Mouse (Mus musculus): ENCODE measurements around the gene Rcan2.

Rcan2 gene

GRCm38 (mm10) chr17:44025935-44026334 lies 224.8 kb downstream of the Rcan2 start:
- no peak for DNase-seq

GRCm38 (mm10) chr17:44026378-44026777 lies 225.2 kb downstream of the Rcan2 start:
- peak in 1 of 2 experiments; percentile 26 for DNase-seq

GRCm38 (mm10) chr17:44026786-44027185 lies 225.6 kb downstream of the Rcan2 start:
- peak in 1 of 2 experiments; percentile 15 for DNase-seq

GRCm38 (mm10) chr17:44027311-44027710 lies 226.2 kb downstream of the Rcan2 start:
- DNase-seq: no peak

GRCm38 (mm10) chr17:44029616-44030015 lies 228.5 kb downstream of the Rcan2 start:
- no peak for DNase-seq

- no peak for DNase-seq
Measured at GRCm38 (mm10) chr17:44030776-44031587, 229.8 kb downstream of the Rcan2 start.

- no peak for DNase-seq
Measured at GRCm38 (mm10) chr17:44035005-44035404, 233.9 kb downstream of the Rcan2 start.

GRCm38 (mm10) chr17:44038656-44039055 lies 237.5 kb downstream of the Rcan2 start:
- DNase-seq: peak; percentile 29 to 63

- DNase-seq: no peak
Measured at GRCm38 (mm10) chr17:44040449-44040848, 239.3 kb downstream of the Rcan2 start.

- DNase-seq: no peak
Measured at GRCm38 (mm10) chr17:44042301-44042700, 241.2 kb downstream of the Rcan2 start.

GRCm38 (mm10) chr17:44042861-44043260 lies 241.7 kb downstream of the Rcan2 start:
- no peak for DNase-seq

- DNase-seq: no peak
Measured at GRCm38 (mm10) chr17:44053427-44053826, 252.3 kb downstream of the Rcan2 start.

GRCm38 (mm10) chr17:44057123-44057522 lies 256.0 kb downstream of the Rcan2 start:
- no peak for DNase-seq

- DNase-seq: no peak
Measured at GRCm38 (mm10) chr17:44058145-44058544, 257.0 kb downstream of the Rcan2 start.

GRCm38 (mm10) chr17:44060781-44061180 lies 259.6 kb downstream of the Rcan2 start:
- DNase-seq: no peak

GRCm38 (mm10) chr17:44061289-44061890 lies 260.2 kb downstream of the Rcan2 start:
- no peak for DNase-seq

- DNase-seq: no peak
Measured at GRCm38 (mm10) chr17:44068876-44069275, 267.7 kb downstream of the Rcan2 start.

GRCm38 (mm10) chr17:44071680-44072079 lies 270.5 kb downstream of the Rcan2 start:
- DNase-seq: no peak

- no peak for DNase-seq
Measured at GRCm38 (mm10) chr17:44075601-44076000, 274.4 kb downstream of the Rcan2 start.

- DNase-seq: peak; percentile 18 to 44
Measured at GRCm38 (mm10) chr17:44076051-44076680, 275.0 kb downstream of the Rcan2 start.

GRCm38 (mm10) chr17:44077146-44077842 lies 276.1 kb downstream of the Rcan2 start:
- no peak for DNase-seq

- DNase-seq: no peak
Measured at GRCm38 (mm10) chr17:44077843-44078160, 276.7 kb downstream of the Rcan2 start.

- peak; percentile 93 to 95 for DNase-seq
Measured at GRCm38 (mm10) chr17:44078631-44079350, 277.6 kb downstream of the Rcan2 start, which contains the start of gene Enpp5. Enpp5 (plus strand) TSS chr17:44078813.
